Mouse (Mus musculus) cortical plate, adult 2 months (tissue): ENCODE results near the gene Arid1b.

Source experiments
- CTCF ChIP-seq: fragments of 200-500 bp; IDR thresholded peaks from 2 replicates; pipeline ENCODE4 v1.5.1; 2011; ENCODE audit warnings: mild to moderate bottlenecking, control low read depth, low read length; ENCODE audit not compliant: insufficient read depth; ENCODE audit errors: extremely low read depth
- POLR2A ChIP-seq: fragments of 200-500 bp; IDR thresholded peaks from 2 replicates; pipeline ENCODE4 v1.6.1; 2011; ENCODE audit warnings: mild to moderate bottlenecking, low read length, control low read depth; ENCODE audit not compliant: insufficient read depth; ENCODE audit errors: extremely low read depth

DNA sequence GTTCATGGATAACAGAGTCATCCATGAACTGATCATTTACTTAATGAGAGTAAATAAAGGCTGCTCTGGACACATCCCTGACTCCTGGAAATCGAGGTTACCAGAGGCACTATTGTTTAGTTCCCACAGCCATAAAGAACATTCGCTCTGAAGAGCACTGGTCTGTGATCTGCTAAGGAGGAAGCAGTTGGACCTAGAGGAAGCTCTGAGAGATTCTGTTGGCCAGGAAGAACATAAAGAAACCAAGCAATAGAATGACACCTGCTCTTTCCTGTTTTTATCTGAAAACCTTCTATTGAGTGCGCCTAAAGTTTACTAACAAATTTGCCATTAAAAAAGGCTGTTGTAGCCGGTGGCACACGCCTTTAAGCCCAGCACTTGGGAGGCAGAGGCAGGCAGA, 94.7 kb downstream of the Arid1b start:
- no peak for TF ChIP-seq POLR2A
- no peak for TF ChIP-seq CTCF
